Mouse (Mus musculus): ENCODE measurements around the gene Pde11a.

DNA sequence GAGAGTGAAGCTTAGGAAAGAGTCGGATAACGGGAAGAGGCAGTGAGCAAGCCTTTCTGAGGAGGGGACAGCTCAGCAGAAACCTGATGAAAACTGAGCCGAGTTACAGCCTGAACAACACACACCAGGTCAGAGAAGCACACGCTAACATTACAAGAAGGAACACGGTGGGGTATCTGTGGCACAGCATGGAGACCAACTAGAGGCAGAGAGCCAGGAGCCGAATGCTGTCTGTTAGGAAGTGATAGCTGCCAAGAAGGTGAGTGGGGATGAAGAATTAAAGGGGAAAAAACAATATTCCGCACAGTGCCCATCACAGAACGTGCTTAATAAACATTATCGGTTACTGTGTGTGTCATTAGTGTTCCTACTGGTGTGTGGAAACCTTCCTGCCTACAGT lies 3.6 kb upstream of the Pde11a start:
- TF ChIP-seq POLR2A (IDR thresholded peaks at IDR 0.05; ENCODE audit: borderline replicate concordance, extremely low read depth, low read depth, low read length) (no peak), CTCF (IDR thresholded peaks at IDR 0.05; ENCODE audit: insufficient read depth, low read length) (no peak)
